Mouse (Mus musculus) intestine, embryonic 15.5 days (tissue): ENCODE measurements at regions not wholly inside any gene's neighbourhood (a gene's known extent, or its start where the extent isn't known, plus 50 kb on each side); places are given as distances from the start of the nearest gene placed in this dataset.
A peak's percentile ranks its signal among the peaks of the same experiment; 100 is the strongest.

ENCODE experiments used
- ATAC-seq: fragments of 200-750 bp; cut with Nextera tagmentation; 2 replicates; pipeline ENCODE4 v1.8.0; 2017; ENCODE audit warnings: moderate TSS enrichment, moderate library complexity
- H3K27ac ChIP-seq: fragments of 300-500 bp; sonication (generic); 2 replicates; pipeline ENCODE4 v1.5.1; 2015; ENCODE audit warnings: mild to moderate bottlenecking, inconsistent platforms
- H3K27me3 ChIP-seq: fragments of 300-500 bp; sonication (generic); replicated peaks from 2 replicates; pipeline ENCODE4 v1.6.1; 2015; ENCODE audit warnings: inconsistent platforms
- H3K36me3 ChIP-seq: fragments of 300-500 bp; sonication (generic); 2 replicates; pipeline ENCODE4 v1.6.1; 2015; ENCODE audit warnings: inconsistent platforms
- H3K4me1 ChIP-seq: fragments of 300-500 bp; sonication (generic); replicated peaks from 2 replicates; pipeline ENCODE4 v1.6.1; 2015; ENCODE audit warnings: inconsistent platforms
- H3K4me2 ChIP-seq: fragments of 300-500 bp; sonication (generic); replicated peaks from 2 replicates; pipeline ENCODE4 v1.6.1; 2015; ENCODE audit warnings: mild to moderate bottlenecking, inconsistent platforms
- H3K4me3 ChIP-seq: fragments of 300-500 bp; sonication (generic); replicated peaks from 2 replicates; pipeline ENCODE4 v1.5.1; 2015; ENCODE audit warnings: inconsistent platforms
- H3K9ac ChIP-seq: fragments of 300-500 bp; sonication (generic); 2 replicates; pipeline ENCODE4 v1.6.1; 2015; ENCODE audit warnings: inconsistent platforms
- H3K9me3 ChIP-seq: fragments of 300-500 bp; sonication (generic); 2 replicates; pipeline ENCODE4 v1.6.1; 2016; ENCODE audit warnings: inconsistent platforms
- WGBS: fragments of 180-500 bp; shearing (Covaris S2); methylation state at CpG from one replicate; pipeline ENCODE4 v1.1.7; 2015; 5-methylcytosine and 5-hydroxymethylcytosine counted together

GRCm38 (mm10) chr12:32273474-32273873 lies 65.0 kb upstream of the Pik3cg start:
- no peak for ATAC-seq
- Histone ChIP-seq H3K27ac (no peak overlapping the region), H3K9me3 (no peaks in the 10 kb centered on the region)

GRCm38 (mm10) chr12:32279861-32280260 lies 71.4 kb upstream of the Pik3cg start:
- ATAC-seq = no peak
- H3K27me3 ChIP-seq = no peaks in the 10 kb centered on the region; the same call in 1 of the 2 replicates

More at GRCm38 (mm10) chr12:32273474-32273873, 65.0 kb upstream of the Pik3cg start:
- H3K4me2 ChIP-seq = no peak overlapping the region
- H3K9ac ChIP-seq = no peak overlapping the region
- H3K36me3 ChIP-seq = no peaks in the 10 kb centered on the region
- WGBS = 92% methylated on average over 1 of the region's 1 CpGs
- no peak overlapping the region for H3K4me3 ChIP-seq
- no peaks in the 10 kb centered on the region; the same call in 1 of the 2 replicates for H3K27me3 ChIP-seq
- H3K4me1 ChIP-seq = no peaks in the 10 kb centered on the region

GRCm38 (mm10) chr12:32280309-32280708 lies 71.8 kb upstream of the Pik3cg start:
- no peaks in the 10 kb centered on the region; the same call in 1 of the 2 replicates for H3K27me3 ChIP-seq
- ATAC-seq = no peak
- no peak overlapping the region for H3K9ac ChIP-seq
- no peaks in the 10 kb centered on the region for H3K4me1 ChIP-seq
- no peak overlapping the region for H3K27ac ChIP-seq
- WGBS = 74% methylated on average over 2 of the region's 2 CpGs
- no peak overlapping the region for H3K4me3 ChIP-seq
- no peaks in the 10 kb centered on the region for H3K9me3 ChIP-seq
- no peak overlapping the region for H3K4me2 ChIP-seq
- H3K36me3 ChIP-seq = no peaks in the 10 kb centered on the region

More at GRCm38 (mm10) chr12:32279861-32280260, 71.4 kb upstream of the Pik3cg start:
- Histone ChIP-seq H3K36me3 (no peaks in the 10 kb centered on the region), H3K4me1 (no peaks in the 10 kb centered on the region), H3K4me2 (no peak overlapping the region), H3K4me3 (no peak overlapping the region), H3K27ac (no peak overlapping the region), H3K9ac (no peak overlapping the region), H3K9me3 (no peaks in the 10 kb centered on the region)
- whole genome bisulfite sequencing = 68% methylated on average over 4 of the region's 4 CpGs

- WGBS = 65% methylated on average over 5 of the region's 5 CpGs
Observed at GRCm38 (mm10) chr12:32282371-32283163, 74.1 kb upstream of the Pik3cg start.

DNA sequence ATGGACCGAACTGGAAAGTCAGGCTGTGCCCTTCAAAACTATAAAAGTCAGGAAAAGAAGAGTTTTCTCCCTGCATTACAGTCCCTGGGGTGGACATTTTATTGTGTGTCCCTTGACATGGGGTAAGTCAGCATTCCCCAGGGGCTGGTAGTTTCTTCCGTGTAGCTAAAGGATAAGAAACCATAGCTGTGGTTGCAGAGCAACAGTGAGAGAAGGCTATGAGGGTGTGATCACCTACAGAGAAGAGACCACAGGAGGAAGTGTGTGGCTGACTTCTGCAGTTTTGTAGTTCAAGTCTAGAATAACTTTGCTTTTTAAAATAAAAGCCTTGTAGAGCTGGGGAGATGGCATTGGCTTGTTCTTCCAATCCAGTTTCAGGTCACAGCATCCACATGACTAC lies 76.6 kb upstream of the Pik3cg start:
- H3K9ac ChIP-seq = no peak overlapping the region
- no peaks in the 10 kb centered on the region for H3K36me3 ChIP-seq
- H3K27ac ChIP-seq = no peak overlapping the region
- 40% methylated on average over 2 of the region's 2 CpGs for WGBS
- H3K4me3 ChIP-seq = no peak overlapping the region
- H3K9me3 ChIP-seq = no peaks in the 10 kb centered on the region
- H3K4me1 ChIP-seq = no peaks in the 10 kb centered on the region
- no peak overlapping the region for H3K4me2 ChIP-seq
- H3K27me3 ChIP-seq = no peaks in the 10 kb centered on the region
- ATAC-seq = no peak

More at GRCm38 (mm10) chr12:32282371-32283163, 74.1 kb upstream of the Pik3cg start:
- Histone ChIP-seq H3K27ac (no peak overlapping the region), H3K4me2 (no peak overlapping the region), H3K9me3 (no peaks in the 10 kb centered on the region), H3K4me3 (no peak overlapping the region), H3K9ac (no peak overlapping the region), H3K36me3 (no peaks in the 10 kb centered on the region), H3K4me1 (no peaks in the 10 kb centered on the region), H3K27me3 (no peaks in the 10 kb centered on the region)
- ATAC-seq = no peak

DNA sequence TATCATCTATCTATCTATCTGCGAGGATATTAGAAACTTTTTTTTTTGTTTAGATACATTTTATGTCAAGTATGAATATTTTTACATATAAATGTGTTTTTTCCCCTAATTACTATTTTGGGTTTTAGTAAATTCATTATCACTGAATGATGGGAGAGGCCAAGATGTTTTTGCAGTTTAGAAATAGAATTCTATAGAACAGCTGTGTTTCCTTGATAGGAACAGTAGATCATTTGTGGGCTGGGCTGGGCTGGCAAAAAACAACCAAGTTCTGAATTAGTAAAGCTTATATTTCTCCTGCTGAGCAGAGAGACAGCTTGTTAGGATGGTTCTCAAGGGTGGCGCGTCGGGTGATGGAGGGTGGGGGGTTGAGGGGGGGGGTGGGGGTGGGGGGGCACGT lies 78.2 kb upstream of the Pik3cg start:
- Histone ChIP-seq H3K9ac (no peak overlapping the region), H3K4me3 (no peak overlapping the region), H3K27ac (no peak overlapping the region), H3K4me1 (no peaks in the 10 kb centered on the region), H3K36me3 (no peaks in the 10 kb centered on the region), H3K9me3 (no peaks in the 10 kb centered on the region), H3K27me3 (no peaks in the 10 kb centered on the region), H3K4me2 (no peak overlapping the region)
- no peak for ATAC-seq
- WGBS = 28% methylated on average over 5 of the region's 5 CpGs

- no peaks in the 10 kb centered on the region for H3K4me1 ChIP-seq
- no peaks in the 10 kb centered on the region for H3K27me3 ChIP-seq
- ATAC-seq = no peak
- no peak overlapping the region for H3K9ac ChIP-seq
- 75% methylated on average over 5 of the region's 5 CpGs for WGBS
- H3K4me2 ChIP-seq = no peak overlapping the region
- H3K4me3 ChIP-seq = no peak overlapping the region
- H3K27ac ChIP-seq = no peak overlapping the region
- no peaks in the 10 kb centered on the region for H3K36me3 ChIP-seq
- H3K9me3 ChIP-seq = no peaks in the 10 kb centered on the region
Observed at GRCm38 (mm10) chr12:32291145-32291544, 82.7 kb upstream of the Pik3cg start.

GRCm38 (mm10) chr12:32291962-32292748 lies 83.7 kb upstream of the Pik3cg start:
- Histone ChIP-seq H3K4me1 (no peaks in the 10 kb centered on the region), H3K27ac (no peak overlapping the region), H3K27me3 (no peaks in the 10 kb centered on the region), H3K9me3 (no peaks in the 10 kb centered on the region), H3K4me3 (peak overlapping the region; percentile 35), H3K4me2 (peak overlapping the region; percentile 66), H3K36me3 (no peaks in the 10 kb centered on the region), H3K9ac (0 out of 2 replicates have a peak overlapping the region, but pooled peaks have one; percentile 28)
- peak; percentile 90 for ATAC-seq
- WGBS = 24% methylated on average over 18 of the region's 18 CpGs

- H3K4me1 ChIP-seq = no peaks in the 10 kb centered on the region
- H3K36me3 ChIP-seq = no peaks in the 10 kb centered on the region
- no peak for ATAC-seq
- 62% methylated on average over 5 of the region's 5 CpGs for WGBS
- no peaks in the 10 kb centered on the region for H3K27me3 ChIP-seq
- H3K9me3 ChIP-seq = no peaks in the 10 kb centered on the region
- no peak overlapping the region for H3K4me2 ChIP-seq
- H3K9ac ChIP-seq = no peak overlapping the region
- no peak overlapping the region for H3K4me3 ChIP-seq
- no peak overlapping the region for H3K27ac ChIP-seq
Observed at GRCm38 (mm10) chr12:32292749-32293128, 84.3 kb upstream of the Pik3cg start.

GRCm38 (mm10) chr12:32297431-32297830 lies 81.1 kb upstream of the Ccdc71l start:
- H3K4me1 ChIP-seq = no peaks in the 10 kb centered on the region
- ATAC-seq = no peak
- 90% methylated on average over 7 of the region's 7 CpGs for WGBS
- H3K4me2 ChIP-seq = no peak overlapping the region
- H3K9me3 ChIP-seq = no peaks in the 10 kb centered on the region
- H3K27ac ChIP-seq = no peak overlapping the region
- H3K9ac ChIP-seq = no peak overlapping the region
- H3K4me3 ChIP-seq = no peak overlapping the region
- no peaks in the 10 kb centered on the region for H3K27me3 ChIP-seq
- no peaks in the 10 kb centered on the region for H3K36me3 ChIP-seq

DNA sequence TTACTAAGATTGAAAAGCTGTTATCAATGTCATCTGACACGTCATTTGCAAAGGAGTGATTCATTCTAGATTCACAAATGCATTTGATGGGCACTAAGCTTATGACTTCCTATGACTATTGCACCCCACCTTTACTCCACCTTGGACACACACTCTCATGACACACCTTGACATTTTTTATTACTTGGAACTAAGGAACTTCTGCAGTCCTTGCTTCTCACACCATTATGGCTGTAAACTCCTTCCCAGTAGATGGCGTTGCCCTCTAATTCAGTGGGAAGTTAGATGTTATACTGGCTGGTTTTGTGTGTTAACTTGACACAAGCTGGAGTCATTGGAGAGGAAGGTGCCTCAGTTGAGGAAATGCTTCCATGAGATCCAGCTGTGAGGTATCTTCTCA lies 78.8 kb upstream of the Ccdc71l start:
- Histone ChIP-seq H3K9me3 (no peaks in the 10 kb centered on the region), H3K9ac (no peak overlapping the region), H3K27ac (no peak overlapping the region), H3K36me3 (no peaks in the 10 kb centered on the region), H3K4me1 (no peaks in the 10 kb centered on the region), H3K4me2 (no peak overlapping the region), H3K4me3 (no peak overlapping the region), H3K27me3 (no peaks in the 10 kb centered on the region)
- ATAC-seq = no peak
- WGBS = 67% methylated on average over 2 of the region's 2 CpGs

GRCm38 (mm10) chr12:32305736-32306135 lies 72.8 kb upstream of the Ccdc71l start:
- H3K27ac ChIP-seq = no peak overlapping the region
- H3K4me3 ChIP-seq = no peak overlapping the region
- H3K4me1 ChIP-seq = no peaks in the 10 kb centered on the region
- H3K27me3 ChIP-seq = no peaks in the 10 kb centered on the region
- no peak overlapping the region for H3K4me2 ChIP-seq
- ATAC-seq = no peak
- WGBS = 92% methylated on average over 5 of the region's 5 CpGs
- H3K9ac ChIP-seq = no peak overlapping the region
- H3K9me3 ChIP-seq = no peaks in the 10 kb centered on the region
- H3K36me3 ChIP-seq = no peaks in the 10 kb centered on the region
